Mouse (Mus musculus): ENCODE results near the gene Haus4.

Haus4 gene

GRCm38 (mm10) chr14:54553975-54554769 is at the start of gene Haus4:
TSS of gene Haus4 (minus strand) at chr14:54554616.
- DNase-seq = peak; percentile 57 to 79

GRCm38 (mm10) chr14:54603686-54604085 is 49.3 kb upstream of the Haus4 start:
- no peak for DNase-seq

GRCm38 (mm10) chr14:54603038-54603654 is 48.7 kb upstream of the Haus4 start:
- peak; percentile 95 to 98 for DNase-seq

- peak; percentile 23 to 43 for DNase-seq
Measured at GRCm38 (mm10) chr14:54602613-54603012, 48.2 kb upstream of the Haus4 start.

- no peak for DNase-seq
Measured at GRCm38 (mm10) chr14:54601601-54602000, 47.2 kb upstream of the Haus4 start.

- no peak for DNase-seq
Measured at GRCm38 (mm10) chr14:54597084-54597483, 42.7 kb upstream of the Haus4 start.

- DNase-seq = no peak
Measured at GRCm38 (mm10) chr14:54594631-54595414, 40.4 kb upstream of the Haus4 start.

GRCm38 (mm10) chr14:54594055-54594454 is 39.6 kb upstream of the Haus4 start:
- DNase-seq = no peak

- no peak for DNase-seq
Measured at GRCm38 (mm10) chr14:54592319-54592934, 38.0 kb upstream of the Haus4 start.

- no peak for DNase-seq
Measured at GRCm38 (mm10) chr14:54591056-54591455, 36.6 kb upstream of the Haus4 start.

GRCm38 (mm10) chr14:54583681-54584338 is 29.4 kb upstream of the Haus4 start:
- peak; percentile 54 to 67 for DNase-seq

- DNase-seq = no peak
Measured at GRCm38 (mm10) chr14:54582536-54582935, 28.1 kb upstream of the Haus4 start.

- no peak for DNase-seq
Measured at GRCm38 (mm10) chr14:54579638-54580037, 25.2 kb upstream of the Haus4 start.

GRCm38 (mm10) chr14:54578063-54578462 is 23.6 kb upstream of the Haus4 start:
- no peak for DNase-seq

GRCm38 (mm10) chr14:54577089-54577982 is 22.9 kb upstream of the Haus4 start, which contains the start of gene Ajuba:
TSS of gene Ajuba (minus strand) at chr14:54577558.
- peak; percentile 28 to 40 for DNase-seq

GRCm38 (mm10) chr14:54576241-54577088 is 22.0 kb upstream of the Haus4 start:
- DNase-seq = no peak

GRCm38 (mm10) chr14:54575631-54576030 is 21.2 kb upstream of the Haus4 start:
- no peak for DNase-seq

- DNase-seq = no peak
Measured at GRCm38 (mm10) chr14:54575031-54575430, 20.6 kb upstream of the Haus4 start.

GRCm38 (mm10) chr14:54574253-54574652 is 19.8 kb upstream of the Haus4 start:
- DNase-seq = no peak
